Mouse (Mus musculus) ES-E14 (cell line): ENCODE results near the gene Gm30302.

Experiments used
- CHD2 ChIP-seq: IDR thresholded peaks from 2 replicates; pipeline ENCODE4 v1.6.1; 2014; ENCODE audit warnings: mild to moderate bottlenecking, low read depth, low read length, inconsistent platforms
- ZNF384 ChIP-seq: IDR thresholded peaks from 2 replicates; pipeline ENCODE4 v1.6.1; 2012; ENCODE audit warnings: low read depth, low read length, inconsistent platforms

DNA sequence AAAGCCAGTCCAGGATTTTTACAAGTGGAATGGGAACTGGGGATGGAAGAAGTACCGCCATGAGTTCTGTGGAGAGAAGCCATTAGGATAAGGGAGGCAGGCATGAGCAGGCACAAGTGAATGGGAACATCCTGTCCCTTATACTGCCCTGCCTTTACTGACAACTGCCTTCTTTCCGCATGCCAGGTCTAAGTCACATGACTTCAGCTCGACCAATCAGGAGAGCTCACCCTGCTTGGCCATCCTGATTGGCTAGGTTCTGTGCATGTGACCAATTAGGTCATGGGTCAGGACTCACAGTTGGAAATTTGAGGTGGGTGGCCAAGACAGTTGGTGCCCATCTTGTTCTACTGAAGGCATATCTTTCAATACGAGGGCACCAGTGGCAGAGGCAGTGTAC, 15.6 kb upstream of the Gm30302 start:
- TF ChIP-seq CHD2, result no peak
- no peak for TF ChIP-seq ZNF384
